Mouse (Mus musculus) liver, embryonic 14 days (tissue): Measurements from ENCODE around the gene Mmel1. TPM values are rescaled to one million over a fixed set of nuclear protein-coding genes. Genes with fewer than 3 reads are reported as not detected.

Experiments used
- polyA plus RNA-seq: library from polyadenylated mRNA; depleted of rRNA; stranded (reverse); fragments of >200 nt; gene quantifications from 2 replicates; pipeline ENCODE4 v1.2.3, GENCODE M21; 2012; rRNA removed

Mmel1 gene
- 2.5 and 2.7 TPM in 2 replicates for polyA plus RNA-seq

DNA sequence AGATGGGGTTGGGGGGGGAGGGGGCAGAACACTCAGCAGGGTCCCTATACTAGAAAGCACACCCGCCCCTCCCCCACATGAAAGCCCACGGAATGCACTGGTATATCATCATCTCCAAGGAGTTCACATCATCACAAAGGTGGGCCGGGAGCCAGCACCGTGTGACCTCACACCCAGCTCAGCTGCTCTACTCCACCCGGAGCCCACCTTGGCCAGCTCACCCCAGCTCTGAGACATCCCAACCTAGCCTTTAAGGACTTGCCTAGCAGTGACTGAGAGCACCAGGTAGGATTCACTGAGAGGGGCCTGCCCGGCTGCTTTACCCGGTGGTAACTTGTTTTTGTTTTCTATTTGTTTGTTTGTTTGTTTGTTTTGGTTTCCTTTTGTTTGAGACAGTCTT is at the start of gene Mmel1:
Gene Mmel1, plus strand, starts transcription at position 146 of the 400 bp plus-strand sequence.

DNA sequence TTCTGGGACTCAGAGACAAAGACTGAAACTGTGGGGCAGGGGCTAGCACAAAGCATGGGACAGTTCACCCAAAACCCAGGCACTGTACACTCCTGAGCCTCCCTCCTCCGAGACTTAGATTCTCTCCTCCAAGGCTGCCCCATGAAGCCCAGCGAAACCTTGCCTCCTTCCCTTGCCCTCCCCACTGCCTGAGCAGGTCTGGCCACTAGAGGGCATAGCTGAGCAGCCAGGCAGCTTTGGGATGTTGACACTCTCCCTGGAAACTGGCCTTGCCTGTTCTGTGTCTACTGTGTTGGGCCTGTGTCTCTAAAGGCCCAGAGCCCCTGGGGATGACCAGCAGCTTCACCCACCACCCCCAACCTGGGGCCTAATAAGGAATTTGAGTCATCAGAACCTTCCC is 32.2 kb upstream of the Mmel1 start, which contains the start of gene Ttc34:
Gene Ttc34, plus strand, starts transcription at position 290 of the 400 bp plus-strand sequence.

DNA sequence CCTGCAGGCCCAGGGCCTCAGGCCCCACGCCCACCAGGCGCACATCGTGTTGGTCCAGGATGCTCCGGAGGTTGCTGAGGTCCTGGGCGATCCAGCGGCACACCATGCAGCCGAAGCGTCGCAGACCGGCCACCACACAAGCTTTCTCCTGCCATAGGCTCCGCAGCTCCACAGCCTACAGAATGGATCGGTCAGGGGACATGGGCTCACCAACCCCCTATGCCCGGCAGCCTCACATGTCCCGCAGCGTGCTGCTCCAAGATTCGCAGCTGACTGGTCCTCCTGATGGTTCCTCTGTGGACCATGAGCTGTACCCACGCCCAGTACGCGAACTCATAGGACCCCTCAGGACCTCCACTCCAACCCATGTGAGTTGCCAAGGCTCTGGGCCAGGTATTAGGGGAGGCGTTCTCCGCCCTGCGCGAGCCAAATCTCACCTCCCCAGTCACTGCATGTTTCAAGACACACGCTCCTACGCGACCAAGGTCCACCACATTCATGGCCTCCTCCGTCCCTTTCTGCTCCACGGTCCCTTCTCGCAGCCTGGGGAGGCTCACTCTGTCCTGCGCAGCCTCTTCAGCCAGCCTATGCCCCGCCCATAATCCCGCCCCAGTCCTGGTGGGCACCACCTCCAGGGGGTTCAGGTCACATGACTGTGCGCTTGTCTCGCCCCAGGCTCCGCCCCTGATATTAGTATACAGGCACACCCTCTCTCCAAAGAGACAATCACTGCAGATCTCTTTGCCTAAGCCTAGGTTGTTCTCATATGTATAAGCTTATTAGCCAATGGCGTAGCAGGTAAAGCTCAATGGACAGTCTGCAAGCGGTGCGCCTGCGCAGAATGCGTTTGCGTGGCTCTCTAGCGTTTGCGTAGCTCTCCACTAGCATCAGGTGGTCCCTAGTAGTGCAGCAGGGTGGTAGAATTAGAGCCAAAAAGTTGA is 29.4 kb downstream of the Mmel1 start, which contains the start of gene Fam213b:
Gene Fam213b, minus strand, starts transcription at position 630 of the 941 bp plus-strand sequence.

DNA sequence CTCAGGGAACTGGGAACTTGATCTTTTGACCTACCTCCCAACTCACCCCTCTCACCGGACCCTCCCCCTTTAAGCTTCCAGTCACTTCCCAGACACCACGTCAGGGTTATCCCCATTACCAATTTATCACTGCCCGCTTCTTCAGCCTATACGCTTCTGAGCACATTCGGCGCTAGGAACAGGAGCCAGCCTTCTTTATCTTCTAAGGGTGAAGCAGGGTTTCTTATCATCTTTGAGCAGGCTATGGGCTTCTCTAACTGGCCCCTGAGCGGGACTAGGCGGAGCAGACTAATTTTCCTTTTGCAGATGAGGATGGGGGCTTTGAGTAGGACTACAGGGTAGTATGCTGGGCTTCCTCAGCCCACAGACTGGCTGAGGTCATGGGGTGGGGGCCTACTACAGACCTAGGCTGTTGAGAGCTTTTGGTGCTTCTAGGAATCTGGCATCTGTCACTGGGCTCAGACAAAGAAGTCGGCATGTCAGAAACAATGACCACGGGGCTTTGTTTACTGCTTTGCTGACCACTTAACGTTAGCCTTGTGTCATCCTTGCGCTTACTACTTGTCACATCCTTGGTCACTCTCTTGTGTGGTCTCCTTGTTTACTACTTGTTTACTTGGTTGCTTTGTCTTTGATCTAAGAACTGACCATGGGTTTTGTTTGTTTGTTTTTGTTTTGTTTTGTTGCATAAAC is 59.2 kb downstream of the Mmel1 start, which contains the start of gene Tnfrsf14:
Gene Tnfrsf14, minus strand, starts transcription at position 169 of the 693 bp plus-strand sequence.

Other genes with a start within 250 kb of the Mmel1 start
- gene Prdm16, start 232.7 kb upstream of the Mmel1 start, polyA plus RNA-seq: 0.38 and 0.54 TPM in 2 replicates
- not detected in 2 replicates for gene Actrt2, start 201.7 kb upstream of the Mmel1 start, polyA plus RNA-seq
- gene Ttc34, start 32.1 kb upstream of the Mmel1 start, polyA plus RNA-seq: 0.02 TPM in 2 replicates
- gene Fam213b, start 29.6 kb downstream of the Mmel1 start, polyA plus RNA-seq: 5.7 and 6.3 TPM in 2 replicates
- gene Tnfrsf14, start 59.0 kb downstream of the Mmel1 start, polyA plus RNA-seq: 107 and 135 TPM in 2 replicates
- not detected in 2 replicates for gene Hes5, start 91.3 kb downstream of the Mmel1 start, polyA plus RNA-seq
- gene Pank4, start 94.5 kb downstream of the Mmel1 start, polyA plus RNA-seq: 29.9 and 31.9 TPM in 2 replicates
- 0.05 and 0.07 TPM in 2 replicates for gene Plch2, start 187.2 kb downstream of the Mmel1 start, polyA plus RNA-seq
- 6.1 and 6.8 TPM in 2 replicates for gene Pex10, start 197.4 kb downstream of the Mmel1 start, polyA plus RNA-seq
- 50.3 and 58.8 TPM in 2 replicates for gene Rer1, start 216.8 kb downstream of the Mmel1 start, polyA plus RNA-seq
- 0.70 and 1.1 TPM in 2 replicates for gene Morn1, start 217.0 kb downstream of the Mmel1 start, polyA plus RNA-seq